Mouse (Mus musculus): ENCODE data around the gene Enox1.
"Not testable (repeated sequence)": the region's sequence is repeated elsewhere in the genome, so short reads cannot be mapped to it uniquely, and the experiment has no call there.

The Enox1 gene

DNA sequence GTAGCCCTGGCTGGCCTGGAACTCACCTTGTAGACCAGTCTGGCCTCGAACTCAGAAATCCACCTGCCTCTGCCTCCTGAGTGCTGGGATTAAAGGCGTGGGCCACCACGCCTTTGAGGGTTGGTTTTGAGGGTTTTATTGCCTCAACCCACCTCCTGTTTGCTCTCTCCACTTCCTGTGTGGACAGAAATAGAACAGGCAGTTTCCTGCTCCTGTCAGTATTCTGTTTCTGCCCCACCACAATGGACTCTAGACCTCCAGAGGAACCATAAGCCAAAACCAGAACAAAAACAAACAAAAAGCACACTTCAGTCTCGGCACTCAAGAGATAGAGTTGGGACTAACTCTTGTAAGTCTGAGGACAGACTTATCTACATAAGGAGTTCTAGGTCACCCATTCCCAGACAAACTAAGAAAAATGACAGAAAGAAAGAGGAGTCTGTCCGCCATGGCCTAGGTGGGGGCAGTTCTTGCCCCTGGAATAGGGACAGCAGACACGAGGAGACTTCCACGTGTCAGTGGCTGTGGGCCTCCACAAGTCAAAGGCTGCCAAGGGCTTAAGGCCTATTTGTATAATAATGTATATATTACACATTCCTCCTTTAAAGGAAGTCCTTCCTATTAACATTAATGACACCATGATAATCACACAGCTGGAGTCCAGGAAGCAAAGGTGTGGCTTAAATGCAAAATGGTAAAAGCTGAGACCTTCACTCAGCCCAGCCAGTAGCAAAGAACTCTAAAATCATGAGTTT lies 362.6 kb downstream of the Enox1 start:
- no peak for DNase-seq (ENCODE audit: low spot score)

DNA sequence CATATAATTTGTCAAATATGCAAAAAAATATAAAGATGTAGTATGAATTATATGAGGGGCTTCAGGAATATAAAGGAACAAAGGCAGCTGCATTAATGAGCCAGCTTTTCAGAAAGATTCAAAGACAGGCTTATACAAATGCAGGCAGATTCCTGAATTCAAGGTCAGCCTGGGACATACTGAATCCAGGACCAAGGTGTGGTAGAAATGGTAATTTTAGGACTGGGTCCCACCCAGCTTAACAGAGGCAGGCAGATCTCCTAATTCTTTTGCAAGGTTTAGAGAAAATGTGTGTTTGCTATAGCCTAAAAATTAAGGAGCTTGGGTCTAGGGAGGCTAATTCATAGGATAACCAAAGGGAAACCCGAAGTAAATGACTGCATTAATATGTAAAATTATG lies 363.1 kb downstream of the Enox1 start:
- no peak for DNase-seq (ENCODE audit: low spot score)

DNA sequence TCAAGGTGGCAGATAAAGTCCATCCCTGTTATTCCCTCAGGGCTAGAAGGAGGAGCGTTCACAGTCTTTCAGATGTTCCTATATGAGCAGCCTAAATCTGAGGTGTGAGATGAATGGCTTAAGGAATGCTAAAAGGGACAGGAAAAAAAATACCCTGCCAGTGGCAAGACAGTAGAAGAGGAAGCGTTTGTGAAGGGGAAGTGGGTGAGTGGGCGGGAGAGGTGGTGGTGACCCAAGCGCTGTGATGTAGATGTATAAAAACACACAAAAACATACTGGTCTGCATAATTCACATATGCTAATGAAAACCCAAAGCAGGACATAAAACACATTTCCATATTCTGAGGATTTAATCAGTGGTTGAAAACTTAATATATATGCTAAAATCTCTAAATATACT lies 367.7 kb downstream of the Enox1 start:
- DNase-seq (ENCODE audit: low spot score) = no peak

DNA sequence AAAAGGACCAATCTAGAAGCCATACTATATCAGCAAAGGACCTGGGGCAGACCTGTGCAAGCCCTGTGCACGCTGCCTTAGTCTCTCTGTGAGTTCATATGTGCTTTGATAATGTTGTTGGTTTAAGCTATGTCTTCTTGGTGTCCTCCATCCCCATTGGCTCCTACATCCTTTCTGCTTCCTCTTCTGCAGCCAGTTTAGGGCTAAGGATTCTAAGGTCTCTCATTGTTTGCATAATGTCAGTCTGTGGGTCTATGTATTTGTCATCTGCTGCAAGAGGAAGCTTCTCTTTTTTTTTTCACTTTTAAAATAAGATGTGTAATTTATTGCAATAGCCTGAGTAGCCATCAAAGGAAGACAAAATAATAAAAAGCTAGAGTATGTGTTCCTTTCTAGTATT lies 369.7 kb downstream of the Enox1 start:
- no peak for DNase-seq (ENCODE audit: low spot score)

DNA sequence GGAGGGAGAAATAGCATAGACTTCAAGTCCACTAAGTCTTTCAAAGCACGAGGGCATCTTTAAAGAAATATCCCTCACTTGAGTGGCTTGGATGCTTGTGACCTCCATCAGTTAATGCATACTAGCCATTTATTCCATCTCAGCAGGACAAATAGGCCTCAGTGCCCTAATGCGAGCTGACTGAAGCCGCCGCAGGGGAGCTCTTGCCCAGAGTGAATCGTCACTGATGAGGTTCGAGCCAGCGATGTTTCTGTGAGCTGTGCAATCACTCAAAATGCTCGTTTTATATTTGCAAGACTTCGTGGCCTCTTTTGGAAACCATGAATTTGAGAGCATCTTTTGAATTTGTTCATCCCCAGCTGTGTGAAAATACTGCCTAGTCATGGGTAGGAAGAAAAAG lies 372.6 kb downstream of the Enox1 start:
- DNase-seq (ENCODE audit: low spot score) = no peak

DNA sequence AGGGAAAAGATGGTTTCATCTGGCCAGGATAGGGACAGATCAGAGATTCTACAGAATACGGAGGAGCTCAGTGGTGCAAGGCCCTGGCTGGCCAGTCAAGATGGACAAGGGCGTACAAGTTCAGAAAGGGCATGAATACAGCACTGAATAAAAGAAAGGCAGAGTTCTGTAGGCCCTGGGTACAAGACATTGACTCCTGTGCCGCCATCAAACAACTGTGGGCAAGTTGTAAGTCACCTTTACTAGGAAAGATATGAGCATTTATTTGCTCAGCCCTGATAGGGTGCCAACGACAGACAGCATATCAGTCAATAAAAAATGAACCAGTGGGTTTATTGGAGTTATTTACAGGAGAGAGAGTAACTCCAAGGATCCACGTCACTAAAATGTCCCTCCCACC lies 373.1 kb downstream of the Enox1 start:
- no peak for DNase-seq (ENCODE audit: low spot score)

DNA sequence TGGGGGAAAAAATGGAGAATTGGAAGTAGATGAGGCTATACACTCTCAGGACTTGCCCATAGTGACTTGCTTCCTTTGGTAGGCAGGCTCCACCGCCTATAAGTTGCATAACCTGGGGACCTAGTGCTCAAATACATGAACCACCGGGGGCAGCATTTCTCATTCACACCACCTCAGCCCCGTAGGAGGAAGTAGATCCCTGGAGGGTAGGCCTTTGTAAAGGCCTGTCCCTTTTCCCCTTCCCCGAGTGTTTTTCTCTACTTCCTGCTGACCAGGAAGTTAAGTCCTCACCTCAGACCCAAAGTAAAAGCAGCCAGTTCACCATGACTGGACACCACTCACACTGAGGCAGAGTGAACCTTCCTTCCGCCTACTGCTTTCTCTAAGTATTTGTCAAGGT lies 377.1 kb downstream of the Enox1 start:
- DNase-seq (ENCODE audit: low spot score) = no peak

DNA sequence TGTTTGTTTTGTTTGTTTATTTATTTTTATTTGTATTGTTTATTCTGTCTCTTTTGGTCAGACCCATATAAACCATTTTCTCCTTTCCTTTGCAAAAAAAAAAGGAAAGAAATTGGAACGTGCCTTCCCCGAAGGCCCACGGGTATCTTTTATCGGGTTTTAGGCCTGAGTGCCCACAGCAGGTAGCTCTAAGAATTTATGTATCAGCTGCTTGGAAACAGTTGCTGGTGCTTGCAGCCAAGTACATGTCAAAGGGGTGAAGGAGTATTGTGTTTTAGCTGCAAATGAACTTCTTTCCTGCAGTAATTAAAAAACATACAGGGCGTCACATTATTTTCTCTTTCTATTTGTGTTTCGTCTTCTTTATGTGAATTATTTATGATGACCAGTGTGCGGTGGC lies 377.6 kb downstream of the Enox1 start:
- no peak for DNase-seq (ENCODE audit: low spot score)

DNA sequence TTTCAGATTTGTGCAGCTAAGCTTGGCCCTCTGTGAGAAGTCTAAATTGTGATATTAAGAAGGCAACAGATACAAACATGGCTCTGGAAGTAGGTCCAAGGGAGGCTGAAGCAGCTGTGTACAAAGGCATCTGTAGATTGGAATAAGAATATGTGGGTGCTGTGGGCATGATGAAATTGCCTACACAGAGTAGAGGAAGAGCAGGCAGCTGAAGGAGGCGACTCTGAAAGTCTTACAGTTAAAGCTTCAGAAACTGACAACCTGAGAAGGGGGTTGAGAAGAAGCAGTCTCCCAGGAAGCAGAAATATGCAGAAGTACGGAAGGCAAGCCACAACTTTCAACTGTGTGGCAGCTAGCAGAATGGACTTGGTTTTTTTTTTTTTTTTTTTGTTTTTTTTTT lies 380.0 kb downstream of the Enox1 start:
- no peak for DNase-seq (ENCODE audit: low spot score)

DNA sequence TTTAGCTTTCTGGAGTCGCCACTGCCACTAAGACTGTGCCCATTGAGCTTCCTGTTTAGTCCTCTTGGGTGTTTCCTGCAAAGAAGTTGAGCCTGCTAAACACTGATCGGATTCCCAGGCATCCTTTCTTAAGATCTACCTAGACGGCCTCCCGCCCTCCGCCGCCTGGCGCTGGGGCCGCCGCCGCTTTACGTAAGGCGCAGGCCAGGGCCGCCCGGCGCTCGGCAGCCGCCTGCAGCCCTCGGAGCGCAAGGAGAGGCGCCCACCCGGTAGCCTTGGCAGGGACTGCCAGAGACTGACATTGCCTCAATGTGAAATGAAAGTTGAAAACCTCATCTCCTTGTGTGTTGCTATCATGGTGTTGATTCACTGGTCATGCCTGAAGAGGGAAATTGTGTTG lies 383.0 kb downstream of the Enox1 start:
- DNase-seq (ENCODE audit: low spot score) = not testable (repeated sequence)

DNA sequence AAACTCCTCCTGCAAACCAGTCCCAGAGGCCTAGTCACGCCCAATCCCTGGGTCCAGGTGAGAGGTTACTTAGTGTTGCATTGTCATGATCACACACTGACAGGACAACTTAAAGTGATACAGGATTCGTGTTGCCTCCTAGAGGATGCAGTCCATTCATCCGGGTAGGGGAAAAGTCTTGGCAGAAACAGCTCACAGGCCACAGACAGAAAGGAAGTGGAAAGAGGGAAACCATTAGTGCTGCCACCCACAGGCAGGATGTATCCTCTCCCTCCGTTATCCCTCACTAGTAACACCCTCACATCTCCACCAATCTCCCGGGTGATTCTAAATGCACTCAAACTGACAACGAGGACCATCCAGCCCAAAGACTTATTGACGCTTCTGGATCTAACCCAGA lies 385.4 kb downstream of the Enox1 start:
- DNase-seq (ENCODE audit: low spot score) = no peak

DNA sequence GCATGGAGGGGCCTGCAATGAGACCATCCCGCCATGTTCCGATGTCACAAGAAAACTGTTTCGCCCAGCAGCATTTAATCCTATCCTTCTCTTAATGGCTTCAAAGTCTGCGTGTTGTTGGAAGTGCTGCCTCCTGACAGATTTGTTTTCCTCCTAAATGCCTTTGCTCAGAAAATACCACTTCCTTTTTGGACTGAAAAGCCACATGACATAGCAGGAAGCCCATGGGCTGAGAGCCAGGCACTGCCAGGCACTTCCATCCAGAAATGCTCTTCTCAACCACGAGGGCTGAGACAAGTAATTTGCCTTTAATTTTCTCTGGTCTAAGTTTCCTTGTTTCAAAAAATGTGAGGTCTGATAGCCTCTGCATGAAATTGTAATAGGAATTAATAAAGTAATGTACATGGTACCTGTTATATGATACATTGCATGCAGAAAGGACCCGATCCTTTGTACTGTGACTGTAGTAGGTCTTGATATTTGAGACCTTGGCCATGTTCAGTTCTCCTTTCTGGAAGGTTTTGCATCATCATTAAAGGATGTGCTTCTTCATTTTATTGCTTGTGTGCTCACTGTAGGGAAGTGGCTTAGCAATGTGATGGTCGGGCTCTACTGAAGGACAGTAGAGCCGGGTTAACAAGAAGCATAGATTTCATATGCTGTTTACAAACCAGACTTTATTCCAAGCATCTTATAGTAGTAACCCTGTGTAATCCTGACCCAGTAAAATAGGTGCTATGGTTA lies 390.1 kb downstream of the Enox1 start:
- no peak for DNase-seq (ENCODE audit: low spot score)

DNA sequence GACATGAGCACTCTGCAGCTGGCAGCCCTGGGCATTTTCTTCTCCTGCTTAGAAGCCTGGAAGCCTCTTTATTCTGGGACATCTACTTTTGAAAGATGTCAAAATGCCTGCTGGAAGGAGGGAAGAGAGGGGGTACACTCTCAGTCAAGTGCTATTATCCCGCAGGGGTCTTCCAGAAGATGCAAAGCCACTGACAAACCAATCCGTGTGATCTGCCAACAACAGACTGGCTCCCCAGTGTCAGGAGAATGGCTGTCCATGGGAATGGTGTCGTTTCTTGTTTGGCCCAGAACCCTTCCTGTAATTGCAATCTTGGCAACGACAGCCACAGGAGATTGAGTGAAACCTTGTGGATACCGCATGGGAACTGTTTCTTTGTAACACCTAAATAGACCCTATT lies 390.8 kb downstream of the Enox1 start:
- no peak for DNase-seq (ENCODE audit: low spot score)

DNA sequence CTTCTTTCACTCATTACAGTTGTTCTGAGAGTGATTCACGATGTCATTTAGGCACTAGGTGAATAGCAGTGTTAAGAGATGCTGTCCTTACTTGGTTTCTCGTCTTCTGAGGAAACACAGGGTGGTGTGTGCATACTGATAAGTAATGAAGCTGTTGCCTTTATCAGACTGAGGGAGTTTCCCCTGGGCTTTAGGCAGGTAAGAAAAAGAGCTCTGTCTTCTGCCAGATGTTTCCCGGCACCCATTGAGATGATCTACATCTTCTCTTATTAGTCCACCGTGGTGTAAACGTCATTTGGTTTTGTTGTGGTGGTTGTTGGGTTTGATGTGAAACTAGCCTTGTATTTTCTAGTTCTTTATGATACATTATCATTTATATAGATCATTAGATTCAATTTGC lies 392.4 kb downstream of the Enox1 start:
- DNase-seq (ENCODE audit: low spot score) = no peak

DNA sequence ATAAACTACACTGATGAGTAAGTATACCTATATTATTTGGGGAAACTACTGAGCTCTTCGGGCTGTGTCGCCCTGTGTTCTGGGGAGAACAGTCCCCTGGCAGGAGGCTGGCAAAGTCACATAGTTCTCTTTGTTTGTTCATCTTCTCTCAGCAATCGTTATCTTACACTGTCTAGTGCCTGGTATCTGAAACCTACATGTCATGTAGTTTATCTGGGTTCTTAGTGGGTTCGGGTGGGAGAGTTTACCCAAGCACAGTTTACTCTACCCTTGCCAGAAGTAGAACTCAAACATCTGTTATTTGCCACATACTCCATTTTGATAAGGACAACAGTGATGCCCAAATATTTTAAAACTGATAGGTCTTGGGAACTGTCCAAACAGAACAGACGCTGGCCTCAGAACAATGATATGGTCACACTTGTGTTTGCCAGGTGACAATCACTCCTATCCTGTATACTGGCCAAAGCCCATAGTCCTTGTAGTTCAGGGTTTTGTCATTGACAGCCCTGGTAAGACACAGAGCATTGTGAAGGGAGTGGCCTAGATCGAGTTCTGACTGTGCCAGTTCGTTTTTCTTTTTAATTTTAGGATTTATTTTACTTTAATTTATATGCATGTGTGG lies 401.0 kb downstream of the Enox1 start:
- DNase-seq (ENCODE audit: low spot score) = no peak

DNA sequence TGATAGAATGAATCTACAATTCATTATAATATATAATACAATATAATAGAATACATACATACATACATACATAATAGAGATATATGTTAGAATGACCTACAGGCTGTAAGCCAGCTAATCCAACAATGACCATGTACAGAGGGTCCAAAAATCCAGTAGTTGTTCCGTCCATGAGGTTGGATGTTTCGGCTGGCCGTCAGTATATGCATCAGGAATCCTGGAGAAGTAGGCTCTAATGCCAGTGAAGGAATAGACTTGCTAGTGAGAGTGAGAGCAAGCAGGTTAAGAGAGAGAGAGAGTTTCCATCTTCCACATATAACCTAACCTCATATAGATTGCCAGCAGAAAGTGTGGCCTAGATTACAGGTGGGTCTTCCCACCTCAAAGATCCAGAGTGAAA lies 402.3 kb downstream of the Enox1 start:
- DNase-seq (ENCODE audit: low spot score) = no peak

DNA sequence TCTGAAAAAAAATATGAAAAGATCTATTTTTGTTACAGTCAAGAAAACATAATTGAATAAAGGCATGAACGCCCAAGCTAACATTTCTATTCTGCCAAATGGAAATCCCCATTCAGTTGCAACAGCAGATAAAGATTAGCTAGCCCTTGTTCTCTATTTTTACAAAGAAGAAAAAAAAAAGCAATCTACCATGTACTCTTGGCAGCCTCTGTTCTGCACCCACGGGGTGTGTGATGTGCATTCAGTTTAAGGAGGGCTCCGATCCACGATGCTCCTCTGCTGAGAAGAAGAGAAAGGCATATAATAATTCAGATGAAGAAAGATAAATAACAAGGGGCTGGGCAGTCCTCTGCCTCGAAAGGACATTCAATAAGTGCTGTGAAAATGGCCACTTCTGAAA lies 403.2 kb downstream of the Enox1 start:
- DNase-seq (ENCODE audit: low spot score) = no peak

DNA sequence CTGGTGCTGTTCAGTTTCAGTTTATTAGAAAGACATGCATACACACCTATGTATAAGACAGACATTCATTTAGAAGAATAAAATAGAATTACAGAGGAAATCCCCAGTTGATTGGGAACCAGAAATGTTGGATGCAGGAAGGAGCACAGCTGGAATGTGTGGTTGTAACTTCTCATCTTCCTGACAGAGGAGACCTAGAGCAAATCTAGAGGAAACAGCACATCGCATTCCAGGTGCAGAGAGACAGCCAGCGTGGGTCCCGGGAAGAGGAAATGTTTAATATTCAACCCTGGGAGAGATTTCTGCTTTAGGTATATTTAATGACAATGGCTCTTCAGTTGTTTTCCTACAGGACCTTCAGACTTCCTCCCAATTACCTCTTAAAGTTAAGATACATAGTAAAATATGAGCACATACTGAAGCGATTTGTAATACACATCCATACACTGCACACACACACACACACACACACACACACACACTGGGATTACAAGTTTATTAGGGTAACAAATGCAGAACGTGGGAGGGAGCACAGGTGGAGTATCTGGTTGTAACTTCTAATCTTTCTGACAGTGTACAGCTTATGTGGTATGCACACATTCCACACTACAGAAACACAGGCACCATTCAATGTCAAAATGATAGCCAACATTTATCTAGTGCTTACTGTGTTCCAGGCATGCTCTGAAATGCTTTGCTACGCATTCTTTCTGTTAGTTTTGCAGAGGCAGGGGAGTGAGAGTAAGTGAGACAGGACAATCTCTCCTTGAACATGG lies 405.4 kb downstream of the Enox1 start:
- DNase-seq (ENCODE audit: low spot score) = no peak

DNA sequence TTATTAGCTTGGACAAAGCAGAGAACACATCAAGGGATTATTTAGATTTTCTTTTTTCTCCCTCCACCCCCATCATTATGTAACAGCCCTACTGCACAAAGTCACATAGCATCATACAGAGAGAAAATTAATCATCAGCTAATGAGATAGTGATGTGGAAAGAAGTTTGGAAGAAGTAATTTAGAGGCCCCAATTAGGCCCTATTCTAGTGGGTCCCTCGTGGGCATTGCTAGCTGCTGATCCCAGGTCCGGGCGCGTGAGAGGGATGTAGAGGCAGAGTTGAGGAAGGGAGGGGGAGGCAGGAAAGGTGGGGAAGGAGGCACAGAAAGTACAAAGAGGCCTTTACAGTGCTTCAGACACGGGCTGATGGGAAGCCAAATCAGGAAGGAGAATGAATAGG lies 407.4 kb downstream of the Enox1 start:
- no peak for DNase-seq (ENCODE audit: low spot score)

DNA sequence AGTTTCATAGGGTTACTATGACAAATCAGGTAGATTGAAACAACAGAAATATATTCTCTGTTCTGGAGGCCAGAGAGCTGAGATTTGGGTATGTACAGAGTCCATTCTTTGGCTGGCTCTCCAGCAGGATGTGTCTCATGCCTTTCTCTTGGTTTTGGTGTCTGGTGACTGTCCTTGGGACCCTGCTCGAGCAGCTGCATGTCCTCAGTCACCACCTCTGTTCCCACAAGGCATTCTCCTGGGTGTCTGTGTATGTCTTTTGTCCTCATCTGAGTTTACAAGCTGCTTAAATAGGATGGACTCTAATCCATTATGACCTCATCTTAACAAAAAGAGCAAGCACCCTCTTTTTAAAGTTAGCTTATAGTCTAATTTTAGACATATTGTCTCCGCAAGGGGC lies 410.6 kb downstream of the Enox1 start:
- no peak for DNase-seq (ENCODE audit: low spot score)

DNA sequence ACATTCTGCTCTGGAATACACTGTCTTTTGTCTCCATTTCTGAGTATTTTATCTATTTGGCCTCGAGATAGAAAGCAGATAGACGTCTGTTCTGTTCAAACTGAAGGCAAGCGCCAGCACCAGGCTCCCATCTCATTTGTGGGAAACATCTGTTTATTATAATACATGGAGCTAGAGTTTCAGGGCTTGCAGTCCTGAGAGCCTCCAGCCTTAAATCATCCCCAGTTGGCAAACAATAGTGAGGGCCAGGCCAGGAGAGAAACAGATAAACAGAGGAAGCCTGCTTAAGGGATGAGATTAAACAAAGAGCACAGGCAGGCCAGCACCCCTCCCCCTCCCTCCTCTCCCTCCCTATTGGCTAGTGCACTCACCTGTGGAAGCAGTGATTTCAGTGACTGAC lies 417.9 kb downstream of the Enox1 start:
- DNase-seq (ENCODE audit: low spot score) = no peak

DNA sequence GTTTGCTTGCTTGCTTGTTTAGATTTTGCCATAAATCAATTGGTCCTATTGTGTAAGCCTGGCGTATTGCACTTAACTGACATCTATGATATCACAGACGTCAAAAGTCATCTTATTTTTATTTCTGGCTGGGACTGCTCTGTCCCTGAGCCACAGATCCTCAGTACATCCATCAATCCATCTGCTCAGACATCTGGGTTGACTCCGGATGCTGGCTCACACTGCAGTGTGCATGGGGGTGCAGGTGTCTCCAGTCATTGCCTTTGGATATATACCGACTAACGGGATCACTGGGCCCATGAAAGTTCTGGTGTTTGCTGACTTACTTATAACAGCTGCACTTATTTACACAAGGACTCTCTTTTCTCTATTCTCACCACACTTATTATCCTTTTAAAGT lies 419.8 kb downstream of the Enox1 start:
- no peak for DNase-seq (ENCODE audit: low spot score)
